Mouse (Mus musculus): Measurements from ENCODE around the gene Hist1h3b. TPM values are rescaled to one million over a fixed set of nuclear protein-coding genes. Genes with fewer than 3 reads are reported as not detected.
"Not testable (repeated sequence)": the region's sequence is repeated elsewhere in the genome, so short reads cannot be mapped to it uniquely, and the experiment has no call there.

Gene Hist1h3b
- total RNA-seq, 2 experiments from 2014 or later: 54.7 to 79.9 TPM

- DNase-seq: no peak
Measured at GRCm38 (mm10) chr13:23753314-23754078, 1.4 kb downstream of the Hist1h3b start.

GRCm38 (mm10) chr13:23755000-23755399, 2.9 kb downstream of the Hist1h3b start:
- no peak for DNase-seq

- peak; percentile 87 to 90 for DNase-seq
Measured at GRCm38 (mm10) chr13:23756790-23757189, 4.7 kb downstream of the Hist1h3b start, which contains the start of gene Hist1h4b. Hist1h4b (plus strand) TSS chr13:23757013.

- no peak for DNase-seq
Measured at GRCm38 (mm10) chr13:23757211-23757773, 5.2 kb downstream of the Hist1h3b start.

GRCm38 (mm10) chr13:23757921-23758320, 5.9 kb downstream of the Hist1h3b start:
- DNase-seq: no peak

GRCm38 (mm10) chr13:23759251-23759771, 7.2 kb downstream of the Hist1h3b start:
- no peak for DNase-seq

- DNase-seq: no peak
Measured at GRCm38 (mm10) chr13:23759916-23760239, 7.8 kb downstream of the Hist1h3b start.

- no peak for DNase-seq
Measured at GRCm38 (mm10) chr13:23760240-23760971, 8.3 kb downstream of the Hist1h3b start.

GRCm38 (mm10) chr13:23760972-23761864, 9.2 kb downstream of the Hist1h3b start, which contains the start of gene Hist1h4a:
Hist1h4a (minus strand) TSS chr13:23761230.
- peak; percentile 98 for DNase-seq

GRCm38 (mm10) chr13:23761871-23762821, 10.1 kb downstream of the Hist1h3b start, which contains the start of gene Hist1h3a:
Hist1h3a (minus strand) TSS chr13:23762386.
- peak; percentile 56 to 67 for DNase-seq

GRCm38 (mm10) chr13:23763242-23763585, 11.1 kb downstream of the Hist1h3b start:
- DNase-seq: no peak

GRCm38 (mm10) chr13:23763586-23764323, 11.7 kb downstream of the Hist1h3b start, which contains the start of gene Hist1h1a:
Hist1h1a (plus strand) TSS chr13:23763666.
- DNase-seq: peak; percentile 83 to 90

GRCm38 (mm10) chr13:23764324-23765171, 12.5 kb downstream of the Hist1h3b start:
- no peak for DNase-seq

GRCm38 (mm10) chr13:23765172-23765513, 13.1 kb downstream of the Hist1h3b start:
- no peak for DNase-seq

- peak in 1 of 2 experiments; percentile 17 for DNase-seq
Measured at GRCm38 (mm10) chr13:23766772-23767171, 14.7 kb downstream of the Hist1h3b start.

- DNase-seq: no peak
Measured at GRCm38 (mm10) chr13:23768834-23769397, 16.8 kb downstream of the Hist1h3b start.

- DNase-seq: not testable (repeated sequence)
Measured at GRCm38 (mm10) chr13:23769613-23770012, 17.5 kb downstream of the Hist1h3b start, which contains the start of gene Trim38. Trim38 (plus strand) TSS chr13:23769913.

Measured in adrenal gland, postnatal 36 days (tissue).